Mouse (Mus musculus) layer of hippocampus, adult 9-10 months (tissue): ENCODE measurements around the gene Zbtb48.
"Not testable (repeated sequence)": the region's sequence is repeated elsewhere in the genome, so short reads cannot be mapped to it uniquely, and the experiment has no call there.

Experiments used
- DNase-seq: peaks from one replicate; pipeline ENCODE4 v3.0.0; 2022; ENCODE audit warnings: low spot score

The Zbtb48 gene

GRCm38 (mm10) chr4:152027524-152027923, at the start of gene Zbtb48:
Zbtb48 (minus strand) TSS chr4:152027671.
- peak; percentile 87 for DNase-seq

GRCm38 (mm10) chr4:152077191-152077590, 49.7 kb upstream of the Zbtb48 start:
- DNase-seq: no peak

- DNase-seq: no peak
Observed at GRCm38 (mm10) chr4:152074548-152074947, 47.1 kb upstream of the Zbtb48 start.

- DNase-seq: no peak
Observed at GRCm38 (mm10) chr4:152073715-152074114, 46.2 kb upstream of the Zbtb48 start.

- no peak for DNase-seq
Observed at GRCm38 (mm10) chr4:152072655-152073054, 45.2 kb upstream of the Zbtb48 start.

GRCm38 (mm10) chr4:152072121-152072601, 44.7 kb upstream of the Zbtb48 start, which contains the start of gene Plekhg5:
Plekhg5 (plus strand) TSS chr4:152072498.
- no peak for DNase-seq

GRCm38 (mm10) chr4:152070494-152071396, 43.3 kb upstream of the Zbtb48 start:
- no peak for DNase-seq

- DNase-seq: no peak
Observed at GRCm38 (mm10) chr4:152069245-152069644, 41.8 kb upstream of the Zbtb48 start.

GRCm38 (mm10) chr4:152068166-152068724, 40.8 kb upstream of the Zbtb48 start:
- DNase-seq: no peak

- no peak for DNase-seq
Observed at GRCm38 (mm10) chr4:152067280-152067679, 39.8 kb upstream of the Zbtb48 start.

GRCm38 (mm10) chr4:152062390-152063110, 35.1 kb upstream of the Zbtb48 start:
- no peak for DNase-seq

GRCm38 (mm10) chr4:152044609-152045008, 17.1 kb upstream of the Zbtb48 start:
- DNase-seq: no peak

GRCm38 (mm10) chr4:152043171-152043570, 15.7 kb upstream of the Zbtb48 start:
- DNase-seq: no peak

- no peak for DNase-seq
Observed at GRCm38 (mm10) chr4:152041924-152042641, 14.6 kb upstream of the Zbtb48 start.

- DNase-seq: no peak
Observed at GRCm38 (mm10) chr4:152039831-152040310, 12.4 kb upstream of the Zbtb48 start.

GRCm38 (mm10) chr4:152038985-152039830, 11.7 kb upstream of the Zbtb48 start, which contains the start of gene Nol9:
Nol9 (plus strand) TSS chr4:152039321.
- peak; percentile 55 for DNase-seq

GRCm38 (mm10) chr4:152038225-152038984, 10.9 kb upstream of the Zbtb48 start, which contains the start of gene Tas1r1:
Tas1r1 (minus strand) TSS chr4:152038568.
- no peak for DNase-seq

- not testable (repeated sequence) for DNase-seq
Observed at GRCm38 (mm10) chr4:152036464-152036863, 9.0 kb upstream of the Zbtb48 start.

- DNase-seq: no peak
Observed at GRCm38 (mm10) chr4:152032922-152033321, 5.5 kb upstream of the Zbtb48 start.

GRCm38 (mm10) chr4:152029997-152030396, 2.5 kb upstream of the Zbtb48 start:
- DNase-seq: no peak
